Mouse (Mus musculus) lung, adult 2 months (tissue): ENCODE results near the gene Mogat1.

ENCODE experiments used
- CTCF ChIP-seq: fragments of 200-500 bp; IDR thresholded peaks from 2 replicates; pipeline ENCODE4 v1.5.1; 2011; ENCODE audit warnings: mild to moderate bottlenecking, low read length, control low read depth; ENCODE audit not compliant: insufficient read depth
- POLR2A ChIP-seq: fragments of 200-500 bp; IDR thresholded peaks from 2 replicates; pipeline ENCODE4 v1.6.1; 2011; ENCODE audit warnings: low read depth, mild to moderate bottlenecking, control low read depth, low read length, borderline replicate concordance; ENCODE audit errors: extremely low read depth

DNA sequence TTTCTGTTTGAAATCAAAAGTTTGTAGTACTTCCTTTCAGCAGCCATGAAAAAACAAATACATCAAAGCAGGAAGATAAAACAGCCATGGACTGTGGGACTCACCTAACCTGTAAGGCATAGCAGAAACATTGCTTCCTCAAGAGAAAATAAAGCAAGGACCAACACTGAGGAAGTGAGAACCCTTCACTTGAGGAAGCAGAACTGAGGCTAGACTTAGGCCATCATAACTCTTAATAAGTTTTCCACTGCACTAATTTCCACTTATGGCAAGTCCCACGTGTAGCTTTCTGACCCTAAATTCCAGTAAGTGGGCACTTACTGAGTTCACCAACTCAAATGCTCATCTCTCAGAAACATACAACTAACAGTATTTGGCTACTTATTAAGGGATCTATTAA, 20.6 kb upstream of the Mogat1 start:
- TF ChIP-seq CTCF (no peak), POLR2A (no peak)
